Mouse (Mus musculus): ENCODE data around the gene Ifna7. TPM values are rescaled to one million over a fixed set of nuclear protein-coding genes. Genes with fewer than 3 reads are reported as not detected.
"Not testable (repeated sequence)": the region's sequence is repeated elsewhere in the genome, so short reads cannot be mapped to it uniquely, and the experiment has no call there.

Gene Ifna7
- polyA plus RNA-seq (2012; rRNA removed) = not detected in 2 replicates

DNA sequence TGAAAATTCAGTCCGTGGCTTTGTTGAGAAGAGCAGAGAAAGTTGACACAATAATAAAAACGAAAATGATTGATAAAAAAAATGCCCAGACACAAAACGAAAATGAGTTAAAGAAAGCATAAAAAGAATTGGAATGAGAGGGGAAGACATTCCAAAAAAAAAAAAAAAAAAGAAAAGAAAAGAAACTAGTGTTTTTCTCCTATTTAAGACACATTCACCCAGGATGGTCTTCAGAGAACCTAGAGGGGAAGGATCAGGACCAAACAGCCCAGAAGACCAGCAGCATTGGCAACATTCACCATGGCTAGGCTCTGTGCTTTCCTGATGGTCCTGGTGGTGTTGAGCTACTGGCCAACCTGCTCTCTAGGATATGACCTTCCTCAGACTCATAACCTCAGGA lies at the start of gene Ifna7:
Gene Ifna7 (plus strand): TSS at position 301 of the 400 bp plus-strand sequence.
- no peak for DNase-seq (ENCODE audit: low spot score)

DNA sequence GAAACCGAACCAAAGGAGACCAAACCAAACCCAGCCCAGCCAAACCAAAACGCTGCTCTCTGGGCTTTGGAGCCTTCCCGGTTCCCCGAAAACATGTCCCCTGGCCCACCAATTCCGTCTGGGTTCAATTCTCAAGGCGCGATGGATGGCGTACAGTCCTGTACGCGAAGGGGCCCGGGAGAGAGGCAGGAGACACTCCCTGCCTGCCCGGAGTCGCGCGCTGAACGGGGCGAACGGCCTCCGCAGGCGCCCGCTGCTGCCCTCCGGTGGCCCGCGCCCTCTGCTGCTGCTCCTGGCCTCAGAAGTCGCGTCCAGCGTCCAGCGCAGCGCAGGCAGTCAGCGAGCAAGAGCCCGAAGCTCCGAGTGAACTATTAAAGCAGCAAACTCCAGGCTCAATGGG lies 42.5 kb upstream of the Ifna7 start, which contains the start of gene Gm13290:
Gene Gm13290 (plus strand): TSS at position 301 of the 400 bp plus-strand sequence.
- DNase-seq (ENCODE audit: low spot score) = not testable (repeated sequence)

DNA sequence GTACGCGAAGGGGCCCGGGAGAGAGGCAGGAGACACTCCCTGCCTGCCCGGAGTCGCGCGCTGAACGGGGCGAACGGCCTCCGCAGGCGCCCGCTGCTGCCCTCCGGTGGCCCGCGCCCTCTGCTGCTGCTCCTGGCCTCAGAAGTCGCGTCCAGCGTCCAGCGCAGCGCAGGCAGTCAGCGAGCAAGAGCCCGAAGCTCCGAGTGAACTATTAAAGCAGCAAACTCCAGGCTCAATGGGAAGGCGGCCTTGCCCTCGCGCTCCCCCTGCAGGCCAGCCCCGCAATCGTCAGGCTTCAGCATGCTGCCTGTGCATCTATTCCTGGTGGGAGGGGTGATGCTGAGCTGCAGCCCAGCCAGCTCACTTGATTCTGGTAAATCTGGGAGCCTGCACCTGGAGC lies 39.4 kb upstream of the Ifna7 start, which contains the start of gene Gm13289:
Gene Gm13289 (plus strand): TSS at position 301 of the 400 bp plus-strand sequence.
- not testable (repeated sequence) for DNase-seq (ENCODE audit: low spot score)

DNA sequence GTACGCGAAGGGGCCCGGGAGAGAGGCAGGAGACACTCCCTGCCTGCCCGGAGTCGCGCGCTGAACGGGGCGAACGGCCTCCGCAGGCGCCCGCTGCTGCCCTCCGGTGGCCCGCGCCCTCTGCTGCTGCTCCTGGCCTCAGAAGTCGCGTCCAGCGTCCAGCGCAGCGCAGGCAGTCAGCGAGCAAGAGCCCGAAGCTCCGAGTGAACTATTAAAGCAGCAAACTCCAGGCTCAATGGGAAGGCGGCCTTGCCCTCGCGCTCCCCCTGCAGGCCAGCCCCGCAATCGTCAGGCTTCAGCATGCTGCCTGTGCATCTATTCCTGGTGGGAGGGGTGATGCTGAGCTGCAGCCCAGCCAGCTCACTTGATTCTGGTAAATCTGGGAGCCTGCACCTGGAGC lies 36.5 kb upstream of the Ifna7 start, which contains the start of gene Gm13272:
Gene Gm13272 (plus strand): TSS at position 301 of the 400 bp plus-strand sequence.
- DNase-seq (ENCODE audit: low spot score) = not testable (repeated sequence)

DNA sequence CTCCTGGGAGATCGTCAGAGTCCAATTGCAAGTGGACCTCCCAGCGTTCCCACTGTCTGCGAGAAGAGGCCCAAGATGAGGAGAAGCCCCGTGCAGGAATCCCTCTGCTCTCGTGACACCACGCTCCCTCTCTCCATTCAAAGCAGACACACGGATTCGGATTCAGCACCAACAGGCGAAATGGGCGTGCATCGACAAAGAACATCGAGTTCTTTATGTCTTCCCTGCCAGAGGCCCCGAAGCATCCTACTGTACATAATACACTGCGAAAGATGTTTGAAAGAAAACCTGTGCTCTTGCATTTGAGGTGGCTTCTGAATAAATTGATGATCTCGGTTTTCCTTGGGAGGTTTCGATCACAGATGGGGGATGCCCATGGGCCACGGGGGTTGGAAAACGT lies 35.7 kb upstream of the Ifna7 start:
- DNase-seq (ENCODE audit: low spot score) = not testable (repeated sequence)

DNA sequence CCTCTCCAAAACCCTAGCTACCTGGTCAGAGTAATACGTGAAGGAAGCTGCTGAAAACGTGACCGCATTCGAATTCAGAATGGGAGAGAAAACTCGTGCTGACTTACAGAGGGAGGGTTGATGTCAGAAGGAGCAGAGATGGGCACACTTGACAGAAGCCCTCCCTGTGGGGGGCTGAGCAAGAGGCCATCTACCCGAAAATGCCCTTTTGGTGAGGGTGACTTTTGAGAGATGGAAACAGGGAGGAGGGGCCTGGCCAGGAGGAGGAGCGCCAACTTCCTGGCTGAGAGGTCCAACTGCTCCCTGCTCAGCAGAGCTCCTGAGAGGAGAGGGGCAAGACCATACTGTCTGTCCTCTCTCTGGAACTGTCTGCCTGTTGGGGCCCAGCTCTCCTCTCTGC lies 34.2 kb upstream of the Ifna7 start, which contains the start of gene Ifnz:
Gene Ifnz (plus strand): TSS at position 301 of the 400 bp plus-strand sequence.
- not testable (repeated sequence) for DNase-seq (ENCODE audit: low spot score)

DNA sequence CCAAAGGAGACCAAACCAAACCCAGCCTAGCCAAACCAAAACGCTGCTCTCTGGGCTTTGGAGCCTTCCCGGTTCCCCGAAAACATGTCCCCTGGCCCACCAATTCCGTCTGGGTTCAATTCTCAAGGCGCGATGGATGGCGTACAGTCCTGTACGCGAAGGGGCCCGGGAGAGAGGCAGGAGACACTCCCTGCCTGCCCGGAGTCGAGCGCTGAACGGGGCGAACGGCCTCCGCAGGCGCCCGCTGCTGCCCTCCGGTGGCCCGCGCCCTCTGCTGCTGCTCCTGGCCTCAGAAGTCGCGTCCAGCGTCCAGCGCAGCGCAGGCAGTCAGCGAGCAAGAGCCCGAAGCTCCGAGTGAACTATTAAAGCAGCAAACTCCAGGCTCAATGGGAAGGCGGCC lies 33.7 kb upstream of the Ifna7 start:
- not testable (repeated sequence) for DNase-seq (ENCODE audit: low spot score)

DNA sequence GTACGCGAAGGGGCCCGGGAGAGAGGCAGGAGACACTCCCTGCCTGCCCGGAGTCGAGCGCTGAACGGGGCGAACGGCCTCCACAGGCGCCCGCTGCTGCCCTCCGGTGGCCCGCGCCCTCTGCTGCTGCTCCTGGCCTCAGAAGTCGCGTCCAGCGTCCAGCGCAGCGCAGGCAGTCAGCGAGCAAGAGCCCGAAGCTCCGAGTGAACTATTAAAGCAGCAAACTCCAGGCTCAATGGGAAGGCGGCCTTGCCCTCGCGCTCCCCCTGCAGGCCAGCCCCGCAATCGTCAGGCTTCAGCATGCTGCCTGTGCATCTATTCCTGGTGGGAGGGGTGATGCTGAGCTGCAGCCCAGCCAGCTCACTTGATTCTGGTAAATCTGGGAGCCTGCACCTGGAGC lies 30.6 kb upstream of the Ifna7 start, which contains the start of gene Gm13276:
Gene Gm13276 (plus strand): TSS at position 301 of the 400 bp plus-strand sequence.
- not testable (repeated sequence) for DNase-seq (ENCODE audit: low spot score)

DNA sequence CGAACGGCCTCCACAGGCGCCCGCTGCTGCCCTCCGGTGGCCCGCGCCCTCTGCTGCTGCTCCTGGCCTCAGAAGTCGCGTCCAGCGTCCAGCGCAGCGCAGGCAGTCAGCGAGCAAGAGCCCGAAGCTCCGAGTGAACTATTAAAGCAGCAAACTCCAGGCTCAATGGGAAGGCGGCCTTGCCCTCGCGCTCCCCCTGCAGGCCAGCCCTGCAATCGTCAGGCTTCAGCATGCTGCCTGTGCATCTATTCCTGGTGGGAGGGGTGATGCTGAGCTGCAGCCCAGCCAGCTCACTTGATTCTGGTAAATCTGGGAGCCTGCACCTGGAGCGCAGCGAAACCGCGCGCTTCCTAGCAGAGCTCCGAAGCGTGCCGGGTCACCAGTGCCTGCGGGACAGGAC lies 27.6 kb upstream of the Ifna7 start, which contains the start of gene Gm13277:
Gene Gm13277 (plus strand): TSS at position 231 of the 400 bp plus-strand sequence.
- not testable (repeated sequence) for DNase-seq (ENCODE audit: low spot score)

DNA sequence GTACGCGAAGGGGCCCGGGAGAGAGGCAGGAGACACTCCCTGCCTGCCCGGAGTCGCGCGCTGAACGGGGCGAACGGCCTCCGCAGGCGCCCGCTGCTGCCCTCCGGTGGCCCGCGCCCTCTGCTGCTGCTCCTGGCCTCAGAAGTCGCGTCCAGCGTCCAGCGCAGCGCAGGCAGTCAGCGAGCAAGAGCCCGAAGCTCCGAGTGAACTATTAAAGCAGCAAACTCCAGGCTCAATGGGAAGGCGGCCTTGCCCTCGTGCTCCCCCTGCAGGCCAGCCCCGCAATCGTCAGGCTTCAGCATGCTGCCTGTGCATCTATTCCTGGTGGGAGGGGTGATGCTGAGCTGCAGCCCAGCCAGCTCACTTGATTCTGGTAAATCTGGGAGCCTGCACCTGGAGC lies 24.8 kb upstream of the Ifna7 start, which contains the start of gene Gm13278:
Gene Gm13278 (plus strand): TSS at position 301 of the 400 bp plus-strand sequence.
- not testable (repeated sequence) for DNase-seq (ENCODE audit: low spot score)

DNA sequence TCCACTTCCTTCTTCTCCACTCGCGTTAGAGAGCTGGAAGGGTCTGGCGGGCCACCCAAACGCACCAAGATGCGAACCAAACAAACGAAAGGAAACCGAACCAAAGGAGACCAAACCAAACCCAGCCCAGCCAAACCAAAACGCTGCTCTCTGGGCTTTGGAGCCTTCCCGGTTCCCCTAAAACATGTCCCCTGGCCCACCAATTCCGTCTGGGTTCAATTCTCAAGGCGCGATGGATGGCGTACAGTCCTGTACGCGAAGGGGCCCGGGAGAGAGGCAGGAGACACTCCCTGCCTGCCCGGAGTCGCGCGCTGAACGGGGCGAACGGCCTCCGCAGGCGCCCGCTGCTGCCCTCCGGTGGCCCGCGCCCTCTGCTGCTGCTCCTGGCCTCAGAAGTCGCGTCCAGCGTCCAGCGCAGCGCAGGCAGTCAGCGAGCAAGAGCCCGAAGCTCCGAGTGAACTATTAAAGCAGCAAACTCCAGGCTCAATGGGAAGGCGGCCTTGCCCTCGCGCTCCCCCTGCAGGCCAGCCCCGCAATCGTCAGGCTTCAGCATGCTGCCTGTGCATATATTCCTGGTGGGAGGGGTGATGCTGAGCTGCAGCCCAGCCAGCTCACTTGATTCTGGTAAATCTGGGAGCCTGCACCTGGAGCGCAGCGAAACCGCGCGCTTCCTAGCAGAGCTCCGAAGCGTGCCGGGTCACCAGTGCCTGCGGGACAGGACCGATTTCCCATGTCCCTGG lies 21.9 kb upstream of the Ifna7 start, which contains the start of gene Gm13275:
Gene Gm13275 (plus strand): TSS at position 552 of the 740 bp plus-strand sequence.
- DNase-seq (ENCODE audit: low spot score) = peak; percentile 89

DNA sequence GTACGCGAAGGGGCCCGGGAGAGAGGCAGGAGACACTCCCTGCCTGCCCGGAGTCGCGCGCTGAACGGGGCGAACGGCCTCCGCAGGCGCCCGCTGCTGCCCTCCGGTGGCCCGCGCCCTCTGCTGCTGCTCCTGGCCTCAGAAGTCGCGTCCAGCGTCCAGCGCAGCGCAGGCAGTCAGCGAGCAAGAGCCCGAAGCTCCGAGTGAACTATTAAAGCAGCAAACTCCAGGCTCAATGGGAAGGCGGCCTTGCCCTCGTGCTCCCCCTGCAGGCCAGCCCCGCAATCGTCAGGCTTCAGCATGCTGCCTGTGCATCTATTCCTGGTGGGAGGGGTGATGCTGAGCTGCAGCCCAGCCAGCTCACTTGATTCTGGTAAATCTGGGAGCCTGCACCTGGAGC lies 18.9 kb upstream of the Ifna7 start, which contains the start of gene Gm13279:
Gene Gm13279 (plus strand): TSS at position 301 of the 400 bp plus-strand sequence.
- DNase-seq (ENCODE audit: low spot score) = not testable (repeated sequence)

DNA sequence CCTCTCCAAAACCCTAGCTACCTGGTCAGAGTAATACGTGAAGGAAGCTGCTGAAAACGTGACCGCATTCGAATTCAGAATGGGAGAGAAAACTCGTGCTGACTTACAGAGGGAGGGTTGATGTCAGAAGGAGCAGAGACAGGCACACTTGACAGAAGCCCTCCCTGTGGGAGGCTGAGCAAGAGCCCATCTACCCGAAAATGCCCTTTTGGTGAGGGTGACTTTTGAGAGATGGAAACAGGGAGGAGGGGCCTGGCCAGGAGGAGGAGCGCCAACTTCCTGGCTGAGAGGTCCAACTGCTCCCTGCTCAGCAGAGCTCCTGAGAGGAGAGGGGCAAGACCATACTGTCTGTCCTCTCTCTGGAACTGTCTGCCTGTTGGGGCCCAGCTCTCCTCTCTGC lies 16.7 kb upstream of the Ifna7 start, which contains the start of gene Gm13285:
Gene Gm13285 (plus strand): TSS at position 301 of the 400 bp plus-strand sequence.
- DNase-seq (ENCODE audit: low spot score) = not testable (repeated sequence)

DNA sequence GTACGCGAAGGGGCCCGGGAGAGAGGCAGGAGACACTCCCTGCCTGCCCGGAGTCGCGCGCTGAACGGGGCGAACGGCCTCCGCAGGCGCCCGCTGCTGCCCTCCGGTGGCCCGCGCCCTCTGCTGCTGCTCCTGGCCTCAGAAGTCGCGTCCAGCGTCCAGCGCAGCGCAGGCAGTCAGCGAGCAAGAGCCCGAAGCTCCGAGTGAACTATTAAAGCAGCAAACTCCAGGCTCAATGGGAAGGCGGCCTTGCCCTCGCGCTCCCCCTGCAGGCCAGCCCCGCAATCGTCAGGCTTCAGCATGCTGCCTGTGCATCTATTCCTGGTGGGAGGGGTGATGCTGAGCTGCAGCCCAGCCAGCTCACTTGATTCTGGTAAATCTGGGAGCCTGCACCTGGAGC lies 13.1 kb upstream of the Ifna7 start, which contains the start of gene Gm13287:
Gene Gm13287 (plus strand): TSS at position 301 of the 400 bp plus-strand sequence.
- DNase-seq (ENCODE audit: low spot score) = not testable (repeated sequence)

DNA sequence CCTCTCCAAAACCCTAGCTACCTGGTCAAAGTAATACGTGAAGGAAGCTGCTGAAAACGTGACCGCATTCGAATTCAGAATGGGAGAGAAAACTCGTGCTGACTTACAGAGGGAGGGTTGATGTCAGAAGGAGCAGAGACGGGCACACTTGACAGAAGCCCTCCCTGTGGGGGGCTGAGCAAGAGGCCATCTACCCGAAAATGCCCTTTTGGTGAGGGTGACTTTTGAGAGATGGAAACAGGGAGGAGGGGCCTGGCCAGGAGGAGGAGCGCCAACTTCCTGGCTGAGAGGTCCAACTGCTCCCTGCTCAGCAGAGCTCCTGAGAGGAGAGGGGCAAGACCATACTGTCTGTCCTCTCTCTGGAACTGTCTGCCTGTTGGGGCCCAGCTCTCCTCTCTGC lies 10.8 kb upstream of the Ifna7 start, which contains the start of gene Gm13288:
Gene Gm13288 (plus strand): TSS at position 301 of the 400 bp plus-strand sequence.
- DNase-seq (ENCODE audit: low spot score) = not testable (repeated sequence)

DNA sequence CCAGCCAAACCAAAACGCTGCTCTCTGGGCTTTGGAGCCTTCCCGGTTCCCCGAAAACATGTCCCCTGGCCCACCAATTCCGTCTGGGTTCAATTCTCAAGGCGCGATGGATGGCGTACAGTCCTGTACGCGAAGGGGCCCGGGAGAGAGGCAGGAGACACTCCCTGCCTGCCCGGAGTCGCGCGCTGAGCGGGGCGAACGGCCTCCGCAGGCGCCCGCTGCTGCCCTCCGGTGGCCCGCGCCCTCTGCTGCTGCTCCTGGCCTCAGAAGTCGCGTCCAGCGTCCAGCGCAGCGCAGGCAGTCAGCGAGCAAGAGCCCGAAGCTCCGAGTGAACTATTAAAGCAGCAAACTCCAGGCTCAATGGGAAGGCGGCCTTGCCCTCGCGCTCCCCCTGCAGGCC lies 10.3 kb upstream of the Ifna7 start:
- not testable (repeated sequence) for DNase-seq (ENCODE audit: low spot score)

DNA sequence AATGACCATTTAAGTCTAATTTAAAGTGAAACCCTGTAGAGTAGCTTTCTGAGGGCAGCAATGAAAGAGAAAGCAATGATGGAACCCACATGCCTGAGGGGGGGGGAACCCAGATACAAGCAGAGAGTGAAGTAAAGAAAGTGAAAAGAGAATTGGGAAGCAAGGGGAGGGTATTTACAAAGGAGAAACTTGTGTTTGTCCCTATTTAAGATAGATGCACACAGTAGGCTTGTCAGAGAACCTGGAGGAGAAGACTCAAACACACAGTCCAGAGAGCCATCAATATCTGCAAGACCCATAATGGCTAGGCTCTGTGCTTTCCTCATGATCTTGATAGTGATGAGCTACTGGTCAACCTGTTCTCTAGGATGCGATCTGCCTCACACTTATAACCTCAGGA lies 3.6 kb downstream of the Ifna7 start, which contains the start of gene Ifna11:
Gene Ifna11 (plus strand): TSS at position 301 of the 400 bp plus-strand sequence.
- DNase-seq (ENCODE audit: low spot score) = no peak

DNA sequence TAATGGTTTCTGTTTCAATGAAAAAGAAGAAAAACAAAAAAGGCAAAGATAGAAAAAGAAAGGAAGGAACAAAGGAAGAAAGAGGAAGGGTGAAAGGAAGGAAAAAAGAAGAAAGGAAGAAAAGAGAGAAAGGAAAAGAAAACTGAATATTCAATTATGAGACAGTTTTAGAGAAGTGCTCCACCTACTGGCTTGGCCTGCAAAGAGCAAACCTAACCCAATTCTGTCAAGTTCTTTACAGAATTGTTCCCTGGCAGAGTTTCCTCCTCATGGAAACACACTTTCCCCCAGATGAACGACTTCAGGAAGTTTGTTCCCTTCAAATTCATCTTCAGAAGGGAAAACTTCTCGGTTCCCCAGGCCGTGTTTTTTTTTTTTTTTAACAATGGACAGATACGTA lies 7.0 kb downstream of the Ifna7 start:
- DNase-seq (ENCODE audit: low spot score) = no peak

DNA sequence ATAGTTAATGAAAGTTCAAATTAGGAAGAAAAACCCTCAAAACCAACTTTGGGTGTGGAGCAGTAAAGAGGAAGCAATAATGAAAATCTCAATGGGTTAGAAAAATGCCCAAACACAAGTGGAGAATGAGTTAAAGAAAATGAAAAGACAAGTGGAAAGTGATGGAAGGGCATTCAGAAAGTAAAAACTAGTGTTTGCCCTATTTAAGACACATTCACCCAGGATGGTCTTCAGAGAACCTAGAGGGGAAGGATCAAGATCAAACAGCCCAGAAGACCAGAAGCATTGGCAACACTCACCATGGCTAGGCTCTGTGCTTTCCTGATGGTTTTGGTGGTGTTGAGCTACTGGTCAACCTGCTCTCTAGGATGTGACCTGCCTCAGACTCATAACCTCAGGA lies 11.1 kb downstream of the Ifna7 start, which contains the start of gene Ifna6:
Gene Ifna6 (plus strand): TSS at position 301 of the 400 bp plus-strand sequence.
- DNase-seq (ENCODE audit: low spot score) = not testable (repeated sequence)

DNA sequence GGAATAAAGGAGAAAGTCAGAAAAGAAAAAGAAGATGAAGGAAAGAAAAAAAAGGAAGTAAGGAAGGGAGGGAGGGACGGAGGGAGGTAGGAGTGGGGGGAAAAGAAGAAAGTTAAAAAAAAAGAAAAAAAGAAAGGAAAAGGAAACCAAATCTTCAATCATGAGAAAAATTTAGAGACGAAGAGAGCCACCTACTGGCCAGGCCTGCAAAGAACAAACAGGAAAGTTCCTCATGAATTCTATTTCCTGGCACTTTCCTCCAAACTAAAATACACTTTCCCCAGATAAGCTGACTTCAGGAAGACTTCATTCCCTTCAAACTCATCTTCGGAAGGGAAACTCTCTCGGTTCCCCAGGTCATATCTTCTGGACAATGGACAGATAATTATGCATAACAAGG lies 14.5 kb downstream of the Ifna7 start:
- no peak for DNase-seq (ENCODE audit: low spot score)

DNA sequence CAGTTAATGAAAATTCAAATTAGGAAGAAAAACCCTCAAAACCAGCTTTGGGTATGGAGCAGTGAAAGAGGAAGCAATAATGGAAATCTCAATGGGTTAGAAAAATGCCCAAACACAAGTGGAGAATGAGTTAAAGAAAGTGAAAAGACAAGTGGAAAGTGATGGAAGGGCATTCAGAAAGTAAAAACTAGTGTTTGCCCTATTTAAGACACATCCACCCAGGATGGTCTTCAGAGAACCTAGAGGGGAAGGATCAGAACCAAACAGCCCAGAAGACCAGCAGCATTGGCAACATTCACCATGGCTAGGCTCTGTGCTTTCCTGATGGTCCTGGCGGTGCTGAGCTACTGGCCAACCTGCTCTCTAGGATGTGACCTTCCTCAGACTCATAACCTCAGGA lies 19.2 kb downstream of the Ifna7 start, which contains the start of gene Ifna5:
Gene Ifna5 (plus strand): TSS at position 301 of the 400 bp plus-strand sequence.
- DNase-seq (ENCODE audit: low spot score) = not testable (repeated sequence)

DNA sequence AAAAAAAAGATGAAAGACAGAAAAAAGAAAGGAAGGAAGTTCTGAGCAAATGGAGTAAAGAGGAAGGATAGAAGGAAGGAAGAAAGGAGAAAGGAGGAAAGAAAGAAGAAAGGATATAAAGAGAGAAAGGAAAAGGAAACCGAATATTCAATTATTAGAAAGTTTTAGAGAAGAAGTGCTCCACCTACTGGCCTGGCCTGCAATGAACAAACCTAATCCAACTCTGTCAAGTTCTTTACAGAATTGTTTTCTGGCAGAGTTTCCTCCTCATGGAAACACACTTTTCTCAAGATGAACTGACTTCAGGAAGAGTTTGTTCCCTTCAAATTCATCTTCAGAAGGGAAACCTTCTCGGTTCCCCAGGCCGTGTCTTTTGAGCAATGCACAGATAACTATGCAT lies 22.8 kb downstream of the Ifna7 start:
- no peak for DNase-seq (ENCODE audit: low spot score)

All from urinary bladder, adult 2 months (tissue).